Mouse (Mus musculus): ENCODE data around the gene Vmn1r103.
"Not testable (repeated sequence)": the region's sequence is repeated elsewhere in the genome, so short reads cannot be mapped to it uniquely, and the experiment has no call there.

Gene Vmn1r103

GRCm38 (mm10) chr7:20510434-20510833 is at the start of gene Vmn1r103:
Gene Vmn1r103 (minus strand): TSS chr7:20510534.
- DNase-seq (ENCODE audit: low read depth, low spot score), result not testable (repeated sequence)

- not testable (repeated sequence) for DNase-seq (ENCODE audit: low read depth, low spot score)
Measured at GRCm38 (mm10) chr7:20545657-20546056, 35.3 kb upstream of the Vmn1r103 start, which contains the start of gene Gm5726. Gene Gm5726 (minus strand): TSS chr7:20545757.

DNA sequence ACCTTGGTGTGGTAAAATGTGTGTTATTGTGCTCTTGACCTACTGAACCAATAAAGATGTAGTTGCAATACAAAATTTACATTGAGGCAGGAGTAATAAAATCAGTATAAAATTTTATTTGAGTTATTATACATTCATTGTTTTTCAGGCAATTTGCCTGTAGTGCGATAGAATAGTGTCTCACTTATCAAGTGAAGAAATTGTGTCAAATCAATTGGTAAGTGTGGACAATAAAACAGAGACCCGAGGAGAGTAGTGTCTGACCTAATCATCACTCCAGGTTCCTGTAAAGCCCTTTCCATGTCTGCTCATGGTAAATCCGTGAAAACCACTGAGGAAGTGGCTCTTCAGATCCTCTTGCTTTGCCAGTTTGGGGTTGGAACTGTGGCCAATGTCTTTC is 23.2 kb upstream of the Vmn1r103 start, which contains the start of gene Vmn1r104:
Vmn1r104 (plus strand) TSS at position 301 of the 400 bp plus-strand sequence.
- not testable (repeated sequence) for DNase-seq (ENCODE audit: low read depth, low spot score)

DNA sequence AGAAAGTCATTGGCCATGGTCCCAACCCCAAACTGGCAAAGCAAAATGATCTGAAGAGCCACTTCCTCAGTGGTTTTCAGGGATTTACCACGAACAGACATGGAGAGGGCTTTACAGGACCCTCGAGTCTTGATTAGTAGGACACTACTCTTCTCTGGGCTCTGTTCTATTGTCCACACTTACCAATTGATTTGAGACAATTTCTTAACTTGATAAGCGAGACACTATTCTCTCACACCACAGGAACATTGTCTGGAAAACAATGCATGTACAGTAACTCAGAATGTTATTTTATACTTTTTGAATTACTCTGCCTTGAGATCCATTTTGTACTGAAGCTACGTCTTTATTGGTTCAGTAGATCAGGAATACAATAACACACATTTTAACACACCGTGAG is 35.5 kb downstream of the Vmn1r103 start, which contains the start of gene Gm10670:
Gm10670 (minus strand) TSS at position 101 of the 400 bp plus-strand sequence.
- DNase-seq (ENCODE audit: low read depth, low spot score), result not testable (repeated sequence)

Data from R1 (cell line).